Mouse (Mus musculus) heart, postnatal 0 days (tissue): ENCODE measurements around the gene Rgp1.

Source experiments
- CTCF ChIP-seq: IDR thresholded peaks from 2 replicates; pipeline ENCODE4 v1.5.1; 2016; ENCODE audit warnings: antibody characterized with exemption, control low read depth, low read depth
- EP300 ChIP-seq: IDR thresholded peaks from 2 replicates; pipeline ENCODE4 v1.6.1; 2016; ENCODE audit warnings: antibody characterized with exemption, low read depth

DNA sequence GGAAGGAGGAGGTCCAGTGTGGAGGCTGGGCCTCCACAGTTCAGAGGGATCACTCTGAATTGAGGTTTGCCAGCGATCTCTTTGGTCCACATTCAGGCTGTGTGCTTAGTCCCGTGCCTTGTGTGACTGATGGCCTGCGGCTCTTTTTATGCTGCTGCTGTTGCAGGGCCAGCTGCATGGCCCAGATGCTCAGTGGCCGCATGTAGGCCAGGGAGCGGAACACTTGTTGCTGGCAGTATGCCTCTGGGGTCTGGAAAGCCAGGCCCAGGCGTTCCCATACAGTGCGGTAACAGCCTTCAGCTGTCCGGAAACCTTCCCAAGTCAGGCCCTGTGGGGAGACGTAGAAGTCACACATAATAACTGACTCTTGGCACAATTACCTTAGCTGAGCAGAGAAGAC lies 11.4 kb upstream of the Rgp1 start:
- TF ChIP-seq CTCF, result no peak
- TF ChIP-seq EP300, result no peak
